Comparison of ENCODE assay signal across 9 mouse cellular contexts in genomic region chr19:4442408-4442807, GRCm38 (mm10). TPM values are rescaled to one million over a fixed set of nuclear protein-coding genes. Genes with fewer than 3 reads are reported as not detected.
DNase-seq lines count a peak whose midpoint lies in the region; ATAC-seq and TF ChIP-seq lines count a peak whose summit lies in the region.
"Had no signal": no experiment of that assay in that cellular context is flagged by ENCODE, and none has a peak within 500 bp of the region (broad histone marks: within the 10 kb centered on the region; RNA-seq: fewer than 3 reads in every experiment).

No protein-coding gene starts in this region.

- no peaks in the 10 kb centered on the region for H3K9me3 ChIP-seq in embryonic facial prominence, embryonic 10.5 days
- no peaks in the 10 kb centered on the region for H3K9me3 ChIP-seq in neural tube, embryonic 13.5 days

- no peak for TF ChIP-seq POLR2A in testis, adult 2 months (IDR thresholded peaks at IDR 0.05; ENCODE audit: control insufficient read depth, low read depth, low read length)

- peaks cover 49% of the 10 kb centered on the region for H3K4me1 ChIP-seq in embryonic facial prominence, embryonic 10.5 days
- H3K4me1 ChIP-seq in neural tube, embryonic 13.5 days (replicated peaks) = peaks cover 32% of the 10 kb centered on the region
- H3K4me1 ChIP-seq in testis, adult 2 months (ENCODE audit: control insufficient read depth, insufficient read depth, low read length) = peaks cover 17% of the 10 kb centered on the region

- 9% methylated on average over 3 of the region's 3 CpGs for WGBS in embryonic facial prominence, embryonic 10.5 days
- WGBS in neural tube, embryonic 13.5 days = 6% methylated on average over 3 of the region's 3 CpGs

- H3K27ac ChIP-seq in embryonic facial prominence, embryonic 10.5 days (replicated peaks) = 0 out of 2 replicates have a peak overlapping the region, but pooled peaks have one; percentile 68
- H3K27ac ChIP-seq in neural tube, embryonic 13.5 days (replicated peaks) = peak overlapping the region; percentile 46; the same call in 1 of the 2 replicates
- H3K27ac ChIP-seq in testis, adult 2 months (ENCODE audit: control insufficient read depth, insufficient read depth, low read depth, low read length) = no peak overlapping the region; the same call in 1 of the 2 replicates

- H3K4me3 ChIP-seq in embryonic facial prominence, embryonic 10.5 days = no peak overlapping the region; the same call in 1 of the 2 replicates
- no peak overlapping the region for H3K4me3 ChIP-seq in neural tube, embryonic 13.5 days
- no peak overlapping the region; the same call in 1 of the 2 replicates for H3K4me3 ChIP-seq in testis, adult 2 months (ENCODE audit: control insufficient read depth, low read depth, low read length)
- H3K4me3 ChIP-seq: erythroblast, embryonic 14.5 days had no signal

- H3K36me3 ChIP-seq in embryonic facial prominence, embryonic 10.5 days (replicated peaks) = no peaks in the 10 kb centered on the region
- no peaks in the 10 kb centered on the region for H3K36me3 ChIP-seq in neural tube, embryonic 13.5 days
- no peaks in the 10 kb centered on the region for H3K36me3 ChIP-seq in testis, adult 2 months (ENCODE audit: control insufficient read depth, insufficient read depth, low read length)

- TF ChIP-seq CTCF in testis, adult 2 months (IDR thresholded peaks at IDR 0.05; ENCODE audit: control insufficient read depth, insufficient read depth, insufficient replicate concordance, low read depth, low read length) = peak; percentile 51; the same call in 1 of the 2 replicates

- H3K4me2 ChIP-seq in neural tube, embryonic 13.5 days = no peak overlapping the region

- no peak overlapping the region for H3K9ac ChIP-seq in neural tube, embryonic 13.5 days

- ATAC-seq in neural tube, embryonic 13.5 days (ENCODE audit: low read depth) = no peak

- H3K27me3 ChIP-seq in embryonic facial prominence, embryonic 10.5 days (replicated peaks; ENCODE audit: low read depth, poor library complexity, severe bottlenecking) = peaks cover 17% of the 10 kb centered on the region; the same call in 1 of the 2 replicates
- peaks cover 32% of the 10 kb centered on the region for H3K27me3 ChIP-seq in neural tube, embryonic 13.5 days
- no peaks in the 10 kb centered on the region; the same call in 1 of the 2 replicates for H3K27me3 ChIP-seq in testis, adult 2 months (ENCODE audit: control insufficient read depth, insufficient read depth, low read length)

- DNase-seq in A20 (ENCODE audit: low read depth, low spot score) (peak; percentile 61), liver (peak; percentile 66)
- DNase-seq in adrenal gland, postnatal 14 days = peak; percentile 80
- DNase-seq in embryonic facial prominence, embryonic 10.5 days (ENCODE audit: low spot score) = peak; percentile 81
- peak; percentile 60 to 91 for DNase-seq in heart, adult 18-20 months
- peak; percentile 89 for DNase-seq in kidney, adult 9 months

RNA-seq across cellular contexts. Expression of gene Rhod, which starts 3.2 kb away (rescaled TPM):
- 14.1 and 17.3 TPM in 2 replicates for total RNA-seq in adrenal gland, postnatal 14 days (2021)
- polyA plus RNA-seq in embryonic facial prominence, embryonic 10.5 days (2016; fragmentation: Nextera tagmentation; extraction: Ambion mirVana) = 31.5 and 31.8 TPM in 2 replicates
- total RNA-seq in heart, adult 18-20 months (2021) = 1 to 10 TPM; 5.4 to 5.8 TPM
- 8.5 and 10.1 TPM in 2 replicates for polyA plus RNA-seq in neural tube, embryonic 13.5 days (2015; fragmentation: Nextera tagmentation; extraction: Ambion mirVana)
- polyA plus RNA-seq in testis, adult 2 months (2012; rRNA removed) = 8.9 and 9.3 TPM in 2 replicates
- polyA plus RNA-seq: erythroblast, embryonic 14.5 days had no signal

RNA-seq across cellular contexts. Expression of gene Syt12, which starts 34.8 kb away (rescaled TPM):
- total RNA-seq in adrenal gland, postnatal 14 days (2021) = 35.0 and 41.1 TPM in 2 replicates
- polyA plus RNA-seq in embryonic facial prominence, embryonic 10.5 days (2016; fragmentation: Nextera tagmentation; extraction: Ambion mirVana) = 2.6 and 2.8 TPM in 2 replicates
- total RNA-seq in heart, adult 18-20 months (2021) = 1 to 10 TPM; 4.2 to 7.2 TPM
- polyA plus RNA-seq in neural tube, embryonic 13.5 days (2015; fragmentation: Nextera tagmentation; extraction: Ambion mirVana) = 2.7 and 4.2 TPM in 2 replicates
- 0.79 and 1.6 TPM in 2 replicates for polyA plus RNA-seq in testis, adult 2 months (2012; rRNA removed)
- polyA plus RNA-seq: erythroblast, embryonic 14.5 days had no signal

RNA-seq across cellular contexts. Expression of gene Kdm2a, which starts 44.3 kb away (rescaled TPM):
- 96.2 and 111 TPM in 2 replicates for total RNA-seq in adrenal gland, postnatal 14 days (2021)
- polyA plus RNA-seq in embryonic facial prominence, embryonic 10.5 days (2016; fragmentation: Nextera tagmentation; extraction: Ambion mirVana) = 68.6 and 69.6 TPM in 2 replicates
- 10 to 100 TPM; 34.9 to 44.1 TPM for total RNA-seq in heart, adult 18-20 months (2021)
- 38.2 and 41.5 TPM in 2 replicates for polyA plus RNA-seq in neural tube, embryonic 13.5 days (2015; fragmentation: Nextera tagmentation; extraction: Ambion mirVana)
- 46.0 and 48.5 TPM in 2 replicates for polyA plus RNA-seq in testis, adult 2 months (2012; rRNA removed)

RNA-seq across cellular contexts. Expression of gene 2010003K11Rik, which starts 56.0 kb away (rescaled TPM):
- 23.0 and 25.2 TPM in 2 replicates for total RNA-seq in adrenal gland, postnatal 14 days (2021)
- polyA plus RNA-seq in embryonic facial prominence, embryonic 10.5 days (2016; fragmentation: Nextera tagmentation; extraction: Ambion mirVana) = not detected in 2 replicates
- 1 to 10 TPM in 1 of 2 experiments, not detected in 1; 1.2 TPM for total RNA-seq in heart, adult 18-20 months (2021)
- polyA plus RNA-seq in neural tube, embryonic 13.5 days (2015; fragmentation: Nextera tagmentation; extraction: Ambion mirVana) = not detected in 2 replicates
- polyA plus RNA-seq in testis, adult 2 months (2012; rRNA removed) = 0.94 and 0.95 TPM in 2 replicates
- polyA plus RNA-seq: erythroblast, embryonic 14.5 days had no signal
